Mouse (Mus musculus) lung, embryonic 15.5 days (tissue): ENCODE measurements around the gene Prrg2. TPM values are rescaled to one million over a fixed set of nuclear protein-coding genes. Genes with fewer than 3 reads are reported as not detected.
"Not testable (repeated sequence)": the region's sequence is repeated elsewhere in the genome, so short reads cannot be mapped to it uniquely, and the experiment has no call there.

ENCODE experiments used
- ATAC-seq: fragments of 200-750 bp; cut with Nextera tagmentation; 2 replicates; pipeline ENCODE4 v1.8.0; 2017; ENCODE audit warnings: moderate number of reproducible peaks, borderline replicate concordance; ENCODE audit not compliant: low FRiP score, low TSS enrichment; ENCODE audit errors: extremely low read depth
- H3K27ac ChIP-seq: fragments of 300-500 bp; sonication (generic); 2 replicates; pipeline ENCODE4 v1.5.1; 2015; ENCODE audit warnings: moderate library complexity, mild to moderate bottlenecking, inconsistent platforms
- H3K27me3 ChIP-seq: fragments of 300-500 bp; sonication (generic); 2 replicates; pipeline ENCODE4 v1.6.1; 2015; ENCODE audit warnings: inconsistent platforms
- H3K36me3 ChIP-seq: fragments of 300-500 bp; sonication (generic); 2 replicates; pipeline ENCODE4 v1.6.1; 2015; ENCODE audit warnings: inconsistent platforms
- H3K4me1 ChIP-seq: fragments of 300-500 bp; sonication (generic); 2 replicates; pipeline ENCODE4 v1.6.1; 2015; ENCODE audit warnings: inconsistent platforms
- H3K4me2 ChIP-seq: fragments of 300-500 bp; sonication (generic); 2 replicates; pipeline ENCODE4 v1.6.1; 2015; ENCODE audit warnings: inconsistent platforms, mild to moderate bottlenecking, moderate library complexity
- H3K4me3 ChIP-seq: fragments of 300-500 bp; sonication (generic); 2 replicates; pipeline ENCODE4 v1.5.1; 2015; ENCODE audit warnings: mild to moderate bottlenecking, inconsistent platforms
- H3K9ac ChIP-seq: fragments of 300-500 bp; sonication (generic); 2 replicates; pipeline ENCODE4 v1.6.1; 2015; ENCODE audit warnings: inconsistent platforms
- H3K9me3 ChIP-seq: fragments of 300-500 bp; sonication (generic); 2 replicates; pipeline ENCODE4 v1.6.1; 2016; ENCODE audit warnings: inconsistent platforms
- WGBS: fragments of 180-500 bp; shearing (Covaris S2); methylation state at CpG from one replicate; pipeline ENCODE4 v1.1.7; 2015; 5-methylcytosine and 5-hydroxymethylcytosine counted together
- polyA plus RNA-seq: library from polyadenylated mRNA; unstranded; fragments of >200 nt; fragmentation: Nextera tagmentation; extraction: Ambion mirVana; gene quantifications from 2 replicates; pipeline ENCODE4 v1.2.1, GENCODE M21; 2015

The Prrg2 gene
- polyA plus RNA-seq, 1 experiment from 2014 or later = 23.1 TPM

GRCm38 (mm10) chr7:45098541-45099240 is 36.2 kb upstream of the Prrg2 start:
- ATAC-seq = no peak
- 84% methylated on average over 8 of the region's 8 CpGs for WGBS
- Histone ChIP-seq H3K4me2 (no peak overlapping the region), H3K36me3 (no peaks in the 10 kb centered on the region), H3K4me1 (peaks cover 27% of the 10 kb centered on the region), H3K9ac (no peak overlapping the region), H3K4me3 (no peak overlapping the region), H3K27ac (no peak overlapping the region), H3K27me3 (no peaks in the 10 kb centered on the region), H3K9me3 (no peaks in the 10 kb centered on the region)

- Histone ChIP-seq H3K9ac (no peak overlapping the region), H3K27me3 (no peaks in the 10 kb centered on the region), H3K9me3 (no peaks in the 10 kb centered on the region), H3K4me3 (no peak overlapping the region), H3K4me2 (no peak overlapping the region), H3K36me3 (no peaks in the 10 kb centered on the region), H3K4me1 (peaks cover 25% of the 10 kb centered on the region), H3K27ac (peak overlapping the region; percentile 15; the same call in 1 of the 2 replicates)
- 57% methylated on average over 6 of the region's 6 CpGs for WGBS
- no peak for ATAC-seq
Observed at GRCm38 (mm10) chr7:45097479-45097878, 35.0 kb upstream of the Prrg2 start.

DNA sequence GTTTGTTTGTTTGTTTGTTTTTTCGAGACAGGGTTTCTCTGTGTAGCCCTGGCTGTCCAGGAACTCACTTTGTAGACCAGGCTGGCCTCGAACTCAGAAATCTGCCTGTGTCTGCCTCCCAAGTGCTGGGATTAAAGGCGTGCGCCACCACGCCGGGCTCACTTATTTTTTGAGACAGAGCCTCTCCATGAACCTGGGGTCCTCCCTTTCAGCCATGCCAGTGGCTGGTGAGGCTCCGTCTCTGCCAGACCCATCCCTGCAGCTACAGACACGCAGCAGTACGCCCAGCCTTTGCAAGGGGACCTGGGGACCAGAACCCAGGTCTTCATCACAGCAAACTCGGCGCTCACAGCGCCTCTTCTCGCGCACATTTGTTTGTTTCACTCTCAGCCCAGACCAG is 33.5 kb upstream of the Prrg2 start:
- not testable (repeated sequence) for H3K27me3 ChIP-seq, H3K4me2 ChIP-seq, H3K36me3 ChIP-seq, H3K4me3 ChIP-seq, H3K9ac ChIP-seq, ATAC-seq, H3K9me3 ChIP-seq, H3K27ac ChIP-seq
- 89% methylated on average over 14 of the region's 14 CpGs for WGBS
- H3K4me1 ChIP-seq = peaks cover 22% of the 10 kb centered on the region

GRCm38 (mm10) chr7:45095367-45095766 is 32.9 kb upstream of the Prrg2 start:
- no peaks in the 10 kb centered on the region for H3K36me3 ChIP-seq
- no peak overlapping the region for H3K27ac ChIP-seq
- no peaks in the 10 kb centered on the region for H3K27me3 ChIP-seq
- 82% methylated on average over 6 of the region's 6 CpGs for WGBS
- H3K4me1 ChIP-seq = peaks cover 23% of the 10 kb centered on the region
- no peak for ATAC-seq
- no peak overlapping the region for H3K9ac ChIP-seq
- H3K4me2 ChIP-seq = no peak overlapping the region
- no peak overlapping the region for H3K4me3 ChIP-seq
- no peaks in the 10 kb centered on the region for H3K9me3 ChIP-seq

- 25% methylated on average over 7 of the region's 7 CpGs for WGBS
- no peak overlapping the region for H3K27ac ChIP-seq
- H3K9me3 ChIP-seq = no peaks in the 10 kb centered on the region
- H3K36me3 ChIP-seq = 0 out of 2 replicates have a peak, but pooled peaks cover 3% of the 10 kb centered on the region
- ATAC-seq = no peak
- H3K4me1 ChIP-seq = peaks cover 25% of the 10 kb centered on the region
- no peak overlapping the region for H3K4me2 ChIP-seq
- H3K27me3 ChIP-seq = no peaks in the 10 kb centered on the region
- no peak overlapping the region for H3K4me3 ChIP-seq
- no peak overlapping the region for H3K9ac ChIP-seq
Observed at GRCm38 (mm10) chr7:45094121-45094520, 31.6 kb upstream of the Prrg2 start.

GRCm38 (mm10) chr7:45093516-45093905 is 31.0 kb upstream of the Prrg2 start:
- no peak for ATAC-seq
- Histone ChIP-seq H3K4me1 (peaks cover 25% of the 10 kb centered on the region), H3K9me3 (no peaks in the 10 kb centered on the region), H3K4me3 (no peak overlapping the region), H3K27me3 (no peaks in the 10 kb centered on the region), H3K9ac (no peak overlapping the region), H3K27ac (peak overlapping the region; percentile 79), H3K36me3 (peaks cover 7% of the 10 kb centered on the region), H3K4me2 (no peak overlapping the region)
- 37% methylated on average over 17 of the region's 18 CpGs for WGBS

- ATAC-seq = no peak
- Histone ChIP-seq H3K4me2 (peak overlapping the region; percentile 6; the same call in 1 of the 2 replicates), H3K36me3 (peaks cover 13% of the 10 kb centered on the region), H3K4me3 (no peak overlapping the region), H3K9me3 (no peaks in the 10 kb centered on the region), H3K4me1 (peaks cover 25% of the 10 kb centered on the region), H3K27ac (peak overlapping the region; percentile 79), H3K9ac (no peak overlapping the region), H3K27me3 (no peaks in the 10 kb centered on the region)
- WGBS = 45% methylated on average over 12 of the region's 12 CpGs
Observed at GRCm38 (mm10) chr7:45092828-45093515, 30.5 kb upstream of the Prrg2 start.

DNA sequence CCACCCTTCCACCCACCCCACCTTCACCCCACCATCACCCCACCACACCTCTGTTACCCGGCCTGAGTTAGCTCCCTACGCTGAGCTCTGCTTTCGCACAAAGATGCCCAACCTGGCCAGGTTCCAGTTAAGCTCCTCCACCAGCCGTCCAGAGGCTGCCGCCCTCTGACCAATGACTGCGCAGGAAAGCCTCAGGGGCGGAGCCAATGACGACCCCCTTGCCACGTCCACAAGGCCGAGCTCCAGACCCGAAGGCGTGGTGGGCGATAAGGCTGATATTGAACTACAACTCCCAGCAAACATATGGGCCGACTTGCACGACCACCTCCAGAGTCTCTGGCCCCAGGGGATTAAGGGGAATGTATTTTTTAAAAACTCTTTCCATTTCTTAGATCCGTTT is 29.6 kb upstream of the Prrg2 start, which contains the start of gene Rcn3:
Gene Rcn3, minus strand, starts transcription at position 174 of the 400 bp plus-strand sequence.
- H3K27me3 ChIP-seq = no peaks in the 10 kb centered on the region
- peaks cover 25% of the 10 kb centered on the region for H3K4me1 ChIP-seq
- peak within 1 kb of the TSS; percentile 62 for H3K9ac ChIP-seq
- peak within 1 kb of the TSS; percentile 52 for H3K4me3 ChIP-seq
- peaks cover 22% of the 10 kb centered on the region for H3K36me3 ChIP-seq
- ATAC-seq = peak; percentile 97
- peak within 1 kb of the TSS; percentile 72 for H3K4me2 ChIP-seq
- H3K27ac ChIP-seq = peak within 1 kb of the TSS; percentile 79
- under 1% methylated on average over 16 of the region's 16 CpGs for WGBS
- H3K9me3 ChIP-seq = no peaks in the 10 kb centered on the region

DNA sequence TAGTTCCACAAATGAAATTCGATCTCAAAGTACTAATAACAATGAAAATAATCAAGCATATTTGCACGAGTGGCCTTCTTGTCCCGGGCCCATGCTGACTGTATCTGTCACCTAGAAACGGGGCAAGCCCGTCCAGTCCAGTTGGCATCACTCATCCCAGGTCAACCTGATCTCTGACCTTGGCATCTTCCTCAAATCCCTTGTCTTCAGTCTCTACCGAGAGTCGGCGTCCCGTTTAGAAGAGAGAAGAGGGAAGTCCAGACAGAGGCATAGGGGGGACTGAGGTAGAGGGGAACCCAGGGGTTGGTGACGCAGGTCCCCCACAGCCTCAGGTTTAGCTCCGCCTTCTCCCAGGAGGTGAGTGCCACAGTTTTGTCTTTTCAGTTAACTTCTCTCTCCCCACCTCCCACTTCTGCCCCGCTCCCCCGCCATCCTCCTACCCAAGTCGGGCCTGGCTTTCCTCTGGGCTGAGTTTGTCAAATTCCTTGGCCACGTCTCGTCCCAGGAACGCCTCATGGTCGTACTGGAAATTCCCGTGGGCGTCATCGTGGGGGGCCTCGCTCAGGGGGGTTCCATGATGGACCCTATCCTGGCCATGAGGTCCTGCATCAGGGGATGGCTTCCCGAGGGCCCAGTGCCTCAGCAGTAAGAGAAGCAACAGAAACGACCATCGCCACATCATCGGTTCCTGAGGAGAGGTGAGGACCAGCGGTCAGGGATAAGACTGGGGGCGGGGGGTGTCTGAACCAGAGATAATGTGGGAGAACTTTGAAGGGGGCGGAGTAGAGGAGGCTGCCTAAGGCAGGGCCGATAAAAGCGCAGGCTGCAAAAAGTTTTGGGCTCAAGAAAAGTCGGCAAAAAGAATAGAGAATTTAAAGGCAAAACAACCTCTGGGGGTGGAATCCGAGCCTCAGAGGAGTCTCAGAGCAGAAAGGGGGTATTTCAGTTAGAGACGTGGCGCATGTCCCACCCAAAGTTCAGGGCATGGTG is 28.8 kb upstream of the Prrg2 start:
- ATAC-seq = peak; percentile 68
- H3K4me3 ChIP-seq = peak overlapping the region; percentile 52

GRCm38 (mm10) chr7:45090251-45090977 is 27.9 kb upstream of the Prrg2 start:
- peak overlapping the region; percentile 52 for H3K4me3 ChIP-seq
- WGBS = 72% methylated on average over 13 of the region's 13 CpGs
- H3K27ac ChIP-seq = 0 out of 2 replicates have a peak overlapping the region, but pooled peaks have one; percentile 79
- no peaks in the 10 kb centered on the region for H3K9me3 ChIP-seq
- H3K36me3 ChIP-seq = peaks cover 38% of the 10 kb centered on the region
- H3K9ac ChIP-seq = peak overlapping the region; percentile 62
- no peaks in the 10 kb centered on the region for H3K27me3 ChIP-seq
- peak overlapping the region; percentile 72 for H3K4me2 ChIP-seq
- H3K4me1 ChIP-seq = peaks cover 25% of the 10 kb centered on the region
- ATAC-seq = no peak

More for the DNA sequence above, 28.8 kb upstream of the Prrg2 start:
- H3K4me1 ChIP-seq = peaks cover 25% of the 10 kb centered on the region
- H3K4me2 ChIP-seq = peak overlapping the region; percentile 72
- H3K9ac ChIP-seq = peak overlapping the region; percentile 62
- H3K36me3 ChIP-seq = peaks cover 29% of the 10 kb centered on the region
- peak overlapping the region; percentile 79 for H3K27ac ChIP-seq
- H3K27me3 ChIP-seq = no peaks in the 10 kb centered on the region
- H3K9me3 ChIP-seq = no peaks in the 10 kb centered on the region
- WGBS = 6% methylated on average over 35 of the region's 35 CpGs

DNA sequence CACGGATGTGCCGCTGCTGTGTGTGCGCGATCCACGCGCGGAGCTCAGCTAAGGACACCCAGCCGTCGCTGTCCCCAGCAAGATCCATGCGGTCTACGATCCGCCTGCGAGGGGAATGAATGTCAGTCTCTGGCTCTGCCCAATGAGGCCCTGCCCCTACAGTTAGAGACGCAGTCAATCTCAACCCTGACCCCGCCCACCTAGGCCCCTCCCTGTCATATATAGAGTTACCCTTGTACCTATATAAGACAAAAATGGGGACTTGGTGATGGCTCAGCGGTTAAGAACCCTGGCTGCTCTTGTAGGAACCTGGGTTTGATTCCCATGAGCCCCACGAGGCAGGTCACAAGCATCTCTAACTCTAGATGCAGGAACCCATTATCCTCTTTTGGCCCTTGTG is 26.1 kb upstream of the Prrg2 start:
- H3K36me3 ChIP-seq = peaks cover 53% of the 10 kb centered on the region
- no peaks in the 10 kb centered on the region for H3K27me3 ChIP-seq

More for the DNA sequence above, 26.1 kb upstream of the Prrg2 start:
- 92% methylated on average over 17 of the region's 17 CpGs for WGBS
- Histone ChIP-seq H3K9ac (no peak overlapping the region), H3K4me2 (no peak overlapping the region), H3K27ac (no peak overlapping the region), H3K4me3 (no peak overlapping the region), H3K9me3 (no peaks in the 10 kb centered on the region), H3K4me1 (peaks cover 24% of the 10 kb centered on the region)
- ATAC-seq = no peak
